Mouse (Mus musculus) forebrain, embryonic 14.5 days (tissue): ENCODE results near the gene Kmt2c. TPM values are rescaled to one million over a fixed set of nuclear protein-coding genes. Genes with fewer than 3 reads are reported as not detected.

ENCODE experiments used
- ATAC-seq: fragments of 200-750 bp; cut with Nextera tagmentation; 2 replicates; pipeline ENCODE4 v1.8.0; 2017; ENCODE audit warnings: mild to moderate bottlenecking, moderate library complexity
- DNase-seq: peaks from one replicate; pipeline ENCODE4 v3.0.0-alpha.2; 2015; ENCODE audit warnings: low spot score
- H3K27ac ChIP-seq: fragments of 300-500 bp; sonication (generic); 2 replicates; pipeline ENCODE4 v1.5.1; 2014; ENCODE audit warnings: low read depth, mild to moderate bottlenecking, control low read depth, low read length, moderate library complexity
- H3K27me3 ChIP-seq: fragments of 300-500 bp; sonication (generic); replicated peaks from 2 replicates; pipeline ENCODE4 v1.6.1; 2014; ENCODE audit warnings: low read length, control low read depth, mixed read lengths; ENCODE audit not compliant: control insufficient read depth, insufficient read depth
- H3K36me3 ChIP-seq: fragments of 300-500 bp; sonication (generic); 2 replicates; pipeline ENCODE4 v1.6.1; 2014; ENCODE audit warnings: low read length, control low read depth; ENCODE audit not compliant: control insufficient read depth, insufficient read depth
- H3K4me1 ChIP-seq: fragments of 300-500 bp; sonication (generic); 2 replicates; pipeline ENCODE4 v1.6.1; 2014; ENCODE audit warnings: antibody characterized with exemption, low read length, control low read depth; ENCODE audit not compliant: control insufficient read depth, insufficient read depth
- H3K4me2 ChIP-seq: fragments of 300-500 bp; sonication (generic); 2 replicates; pipeline ENCODE4 v1.6.1; 2014; ENCODE audit warnings: mild to moderate bottlenecking, control low read depth, low read length
- H3K4me3 ChIP-seq: fragments of 300-500 bp; sonication (generic); 2 replicates; pipeline ENCODE4 v1.5.1; 2014; ENCODE audit warnings: low read depth, low read length, control low read depth
- H3K9ac ChIP-seq: fragments of 300-500 bp; sonication (generic); 2 replicates; pipeline ENCODE4 v1.6.1; 2014; ENCODE audit warnings: mild to moderate bottlenecking, low read length, control low read depth, moderate library complexity
- H3K9me3 ChIP-seq: fragments of 300-500 bp; sonication (generic); replicated peaks from 2 replicates; pipeline ENCODE4 v1.6.1; 2016; ENCODE audit warnings: low read length, control low read depth, mixed read lengths; ENCODE audit not compliant: control insufficient read depth
- WGBS: fragments of 180-500 bp; shearing (Covaris S2); extraction: QIAGEN DNeasy Blood & Tissue Kit; methylation state at CpG from one replicate; pipeline ENCODE4 v1.1.7; 2014; 5-methylcytosine and 5-hydroxymethylcytosine counted together
- polyA plus RNA-seq: library from polyadenylated mRNA; unstranded; fragments of >200 nt; fragmentation: Nextera tagmentation; extraction: Ambion mirVana; gene quantifications from 2 replicates; pipeline ENCODE4 v1.2.1, GENCODE M21; 2014

Kmt2c gene
- polyA plus RNA-seq: 22.6 and 30.3 TPM in 2 replicates

GRCm38 (mm10) chr5:25498346-25498820 is at the start of gene Kmt2c:
Kmt2c (minus strand) TSS chr5:25498783.
- DNase-seq: peak; percentile 82
- peak within 1 kb of the TSS; percentile 95 for H3K4me3 ChIP-seq
- H3K27ac ChIP-seq: peak within 1 kb of the TSS; percentile 99

GRCm38 (mm10) chr5:25546912-25547311 is 48.3 kb upstream of the Kmt2c start:
- ATAC-seq (no peak), DNase-seq (no peak)
- no peak overlapping the region for H3K27ac ChIP-seq
- WGBS: 97% methylated on average over 2 of the region's 2 CpGs
- H3K9ac ChIP-seq: no peak overlapping the region
- H3K9me3 ChIP-seq: no peaks in the 10 kb centered on the region
- no peak overlapping the region for H3K4me3 ChIP-seq
- no peaks in the 10 kb centered on the region for H3K4me1 ChIP-seq
- H3K36me3 ChIP-seq: no peaks in the 10 kb centered on the region
- H3K27me3 ChIP-seq: no peaks in the 10 kb centered on the region
- H3K4me2 ChIP-seq: no peak overlapping the region

More at GRCm38 (mm10) chr5:25498346-25498820, at the start of gene Kmt2c:
- no peaks in the 10 kb centered on the region for H3K36me3 ChIP-seq
- peak within 1 kb of the TSS; percentile 97 for H3K9ac ChIP-seq
- no peaks in the 10 kb centered on the region for H3K9me3 ChIP-seq
- peaks cover 8% of the 10 kb centered on the region for H3K4me1 ChIP-seq
- H3K27me3 ChIP-seq: no peaks in the 10 kb centered on the region
- under 1% methylated on average over 47 of the region's 54 CpGs for WGBS
- H3K4me2 ChIP-seq: peak within 1 kb of the TSS; percentile 82
- ATAC-seq: peak; percentile 14

- H3K27ac ChIP-seq: no peak overlapping the region
- no peak for DNase-seq
- H3K36me3 ChIP-seq: no peaks in the 10 kb centered on the region
- H3K9me3 ChIP-seq: no peaks in the 10 kb centered on the region
- H3K9ac ChIP-seq: no peak overlapping the region
- 86% methylated on average over 5 of the region's 5 CpGs for WGBS
- no peak overlapping the region for H3K4me2 ChIP-seq
- no peak overlapping the region for H3K4me3 ChIP-seq
- no peak for ATAC-seq
- H3K27me3 ChIP-seq: no peaks in the 10 kb centered on the region
- no peaks in the 10 kb centered on the region for H3K4me1 ChIP-seq
Measured at GRCm38 (mm10) chr5:25544566-25544965, 46.0 kb upstream of the Kmt2c start.

GRCm38 (mm10) chr5:25544061-25544460 is 45.5 kb upstream of the Kmt2c start:
- Histone ChIP-seq H3K4me1 (no peaks in the 10 kb centered on the region), H3K4me3 (no peak overlapping the region), H3K9me3 (no peaks in the 10 kb centered on the region), H3K4me2 (no peak overlapping the region), H3K36me3 (no peaks in the 10 kb centered on the region), H3K27ac (no peak overlapping the region), H3K9ac (no peak overlapping the region), H3K27me3 (no peaks in the 10 kb centered on the region)
- 90% methylated on average over 3 of the region's 3 CpGs for WGBS
- ATAC-seq: no peak
- DNase-seq: no peak

GRCm38 (mm10) chr5:25541661-25542060 is 43.1 kb upstream of the Kmt2c start:
- no peak overlapping the region for H3K9ac ChIP-seq
- no peak overlapping the region for H3K27ac ChIP-seq
- no peaks in the 10 kb centered on the region for H3K4me1 ChIP-seq
- H3K36me3 ChIP-seq: no peaks in the 10 kb centered on the region
- no peak for ATAC-seq
- 71% methylated on average over 2 of the region's 2 CpGs for WGBS
- H3K4me2 ChIP-seq: no peak overlapping the region
- no peak overlapping the region for H3K4me3 ChIP-seq
- H3K9me3 ChIP-seq: no peaks in the 10 kb centered on the region
- no peak for DNase-seq
- H3K27me3 ChIP-seq: no peaks in the 10 kb centered on the region

- Histone ChIP-seq H3K4me1 (no peaks in the 10 kb centered on the region), H3K9ac (no peak overlapping the region), H3K4me3 (no peak overlapping the region), H3K27me3 (no peaks in the 10 kb centered on the region), H3K36me3 (no peaks in the 10 kb centered on the region), H3K27ac (no peak overlapping the region), H3K9me3 (no peaks in the 10 kb centered on the region), H3K4me2 (no peak overlapping the region)
- WGBS: 87% methylated on average over 3 of the region's 3 CpGs
- DNase-seq (no peak), ATAC-seq (no peak)
Measured at GRCm38 (mm10) chr5:25540921-25541320, 42.3 kb upstream of the Kmt2c start.

GRCm38 (mm10) chr5:25540412-25540811 is 41.8 kb upstream of the Kmt2c start:
- no peak overlapping the region for H3K4me2 ChIP-seq
- no peak for DNase-seq
- ATAC-seq: no peak

GRCm38 (mm10) chr5:25536921-25537409 is 38.4 kb upstream of the Kmt2c start:
- WGBS: 46% methylated on average over 6 of the region's 6 CpGs
- no peak overlapping the region for H3K4me3 ChIP-seq
- no peak overlapping the region for H3K9ac ChIP-seq
- no peak overlapping the region for H3K27ac ChIP-seq
- DNase-seq: no peak
- H3K36me3 ChIP-seq: no peaks in the 10 kb centered on the region
- no peaks in the 10 kb centered on the region for H3K4me1 ChIP-seq
- no peak overlapping the region for H3K4me2 ChIP-seq
- H3K9me3 ChIP-seq: no peaks in the 10 kb centered on the region
- no peaks in the 10 kb centered on the region for H3K27me3 ChIP-seq
- ATAC-seq: no peak

More at GRCm38 (mm10) chr5:25540412-25540811, 41.8 kb upstream of the Kmt2c start:
- Histone ChIP-seq H3K4me1 (no peaks in the 10 kb centered on the region), H3K27me3 (no peaks in the 10 kb centered on the region), H3K4me3 (no peak overlapping the region), H3K36me3 (no peaks in the 10 kb centered on the region), H3K27ac (no peak overlapping the region), H3K9me3 (no peaks in the 10 kb centered on the region), H3K9ac (no peak overlapping the region)

- WGBS: 34% methylated on average over 2 of the region's 2 CpGs
- Histone ChIP-seq H3K4me3 (no peak overlapping the region), H3K9me3 (no peaks in the 10 kb centered on the region), H3K4me2 (no peak overlapping the region), H3K9ac (no peak overlapping the region), H3K27me3 (no peaks in the 10 kb centered on the region), H3K4me1 (no peaks in the 10 kb centered on the region), H3K36me3 (no peaks in the 10 kb centered on the region), H3K27ac (no peak overlapping the region)
- DNase-seq (no peak), ATAC-seq (no peak)
Measured at GRCm38 (mm10) chr5:25536451-25536850, 37.9 kb upstream of the Kmt2c start.
